Mouse (Mus musculus) skeletal muscle tissue, adult 2 months (tissue): ENCODE data around the gene Jmjd7.

Experiments used
- DNase-seq: peaks from one replicate; pipeline ENCODE4 v3.0.0-alpha.2; 2012; ENCODE audit warnings: low read depth, low spot score

The Jmjd7 gene

DNA sequence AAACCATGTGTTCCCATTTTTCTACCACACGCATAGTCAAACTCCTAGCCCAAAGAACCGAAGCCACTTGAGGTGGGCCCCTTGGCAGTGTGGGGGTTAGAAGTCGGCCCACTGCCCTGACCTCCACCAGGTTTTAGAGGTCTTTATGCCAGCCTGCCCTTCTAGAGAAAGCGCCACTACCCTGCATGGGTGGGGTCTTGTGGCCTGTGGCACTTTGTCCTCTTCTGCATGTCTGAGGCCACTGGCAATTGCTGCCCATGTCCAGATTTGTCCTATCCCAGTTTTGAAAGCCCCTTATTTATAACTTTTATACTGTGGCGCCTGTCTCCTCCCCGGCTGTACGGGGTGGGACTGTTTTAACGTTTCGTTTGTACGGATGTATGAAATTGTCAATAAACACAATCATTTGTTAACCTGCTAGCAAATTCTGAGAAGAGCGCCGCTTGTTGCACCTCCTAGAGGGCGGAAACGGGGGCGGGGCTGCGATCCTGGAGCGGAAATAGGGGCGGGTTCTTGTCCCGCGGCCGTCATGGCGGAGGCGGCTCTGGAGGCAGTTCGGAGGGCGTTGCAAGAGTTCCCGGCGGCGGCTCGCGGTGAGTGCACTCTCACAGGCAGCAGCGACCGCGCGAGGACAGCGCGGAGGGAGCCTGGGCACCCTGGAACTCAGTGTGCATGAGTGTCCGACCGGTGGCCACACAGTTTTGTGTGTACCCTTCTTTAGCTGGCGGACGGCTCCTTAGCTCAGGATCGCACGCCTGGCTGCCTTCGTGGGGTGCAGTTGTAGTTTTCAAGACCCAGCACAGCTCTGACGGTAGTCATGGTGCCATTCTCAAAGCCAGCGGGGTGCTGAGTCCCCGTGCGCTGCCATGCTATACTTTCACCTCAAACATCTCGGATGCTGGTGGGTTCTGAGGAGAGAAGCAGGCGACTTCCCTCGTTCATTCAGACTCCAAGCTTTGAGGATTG lies at the start of gene Jmjd7, which contains the start of gene Gm28042:
Gene Jmjd7 (plus strand): TSS at position 500 of the 966 bp plus-strand sequence.
Gene Gm28042 (plus strand): TSS at position 510 of the 966 bp plus-strand sequence.
- DNase-seq = peak; percentile 78

- DNase-seq = no peak
These were observed 46.8 kb upstream of the Jmjd7 start for GRCm38 (mm10) chr2:119980343-119980986.

DNA sequence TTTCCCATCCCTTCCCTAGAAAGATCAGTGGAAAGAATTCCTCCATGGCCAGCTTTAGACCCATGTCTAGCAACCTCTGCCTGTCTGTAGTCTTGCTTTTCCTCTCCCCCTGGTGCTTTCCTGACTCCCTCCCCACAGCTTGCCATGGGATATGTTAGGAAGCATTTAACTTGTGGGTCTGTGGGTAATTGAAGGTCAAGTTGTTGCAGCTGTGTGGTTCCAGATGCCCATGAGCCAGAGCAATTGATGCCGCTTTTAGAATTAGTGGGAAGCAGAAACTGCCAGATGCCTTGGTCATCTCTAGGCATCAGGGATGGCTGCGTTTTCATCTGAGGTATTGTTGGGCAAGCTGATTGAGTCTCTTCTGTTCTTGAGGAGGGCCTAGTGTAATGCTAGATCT lies 45.7 kb upstream of the Jmjd7 start:
- no peak for DNase-seq

DNA sequence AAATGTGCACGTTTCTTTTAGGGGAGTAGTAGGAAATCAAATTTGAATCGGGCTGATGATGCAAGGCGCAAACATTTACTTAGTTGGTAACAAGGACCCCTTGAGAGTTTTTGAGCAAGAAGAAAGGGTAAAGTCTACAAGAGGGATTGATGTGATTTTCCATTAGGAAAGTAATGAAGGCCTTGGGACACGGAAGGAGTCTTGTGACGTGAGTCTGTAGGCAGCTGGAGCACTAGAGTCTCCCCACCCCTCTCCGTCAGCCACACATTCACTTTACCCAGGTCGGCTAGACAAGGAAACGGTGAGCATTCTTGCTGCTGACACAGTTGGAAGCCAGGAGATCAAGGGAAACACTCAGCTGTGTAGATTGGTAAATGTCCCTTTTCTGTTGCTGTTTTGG lies 41.4 kb upstream of the Jmjd7 start:
- no peak for DNase-seq

- no peak for DNase-seq
These were observed 40.9 kb upstream of the Jmjd7 start for GRCm38 (mm10) chr2:119986369-119986768.

DNA sequence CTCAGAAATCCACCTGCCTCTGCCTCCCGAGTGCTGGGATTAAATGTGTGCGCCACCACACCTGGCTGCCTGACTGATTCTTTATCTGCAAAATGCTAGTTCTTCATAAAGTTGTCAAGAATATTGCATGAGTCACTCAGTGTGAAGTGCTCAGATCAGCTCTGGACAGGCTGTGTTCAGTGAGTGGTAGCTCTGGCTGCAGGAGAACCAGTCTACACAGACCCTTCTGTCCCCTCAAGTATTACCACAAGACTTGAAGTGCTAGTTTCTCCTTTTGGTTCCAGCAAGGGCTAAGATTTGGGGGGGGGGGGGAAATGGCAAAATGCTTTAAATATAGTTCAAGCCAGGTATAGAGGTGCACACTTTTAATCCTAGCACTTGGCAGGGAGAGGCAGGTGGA lies 39.8 kb upstream of the Jmjd7 start:
- DNase-seq = no peak

- no peak for DNase-seq
These were observed 38.3 kb upstream of the Jmjd7 start for GRCm38 (mm10) chr2:119988952-119989351.

- DNase-seq = no peak
These were observed 36.4 kb upstream of the Jmjd7 start for GRCm38 (mm10) chr2:119990881-119991280.

DNA sequence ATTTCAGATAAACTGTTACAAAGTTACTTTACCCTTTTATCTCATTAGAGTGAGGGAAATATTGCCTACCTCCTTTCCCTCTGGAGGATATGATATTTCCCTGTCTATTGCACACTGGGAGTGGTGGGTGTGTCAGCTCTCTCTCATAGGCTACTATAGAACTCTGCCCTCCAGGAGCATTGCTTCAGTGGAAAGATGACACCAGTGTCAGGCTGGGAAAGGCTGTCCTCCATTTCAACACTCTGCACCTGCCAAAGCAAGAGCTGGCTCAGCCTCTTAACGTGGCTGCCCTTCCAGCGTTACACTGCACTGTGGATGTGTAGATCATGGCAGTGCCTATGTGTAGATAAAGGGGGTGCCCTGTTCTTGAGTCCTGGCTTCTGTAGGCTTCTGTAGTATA lies 34.9 kb upstream of the Jmjd7 start:
- peak; percentile 73 for DNase-seq

DNA sequence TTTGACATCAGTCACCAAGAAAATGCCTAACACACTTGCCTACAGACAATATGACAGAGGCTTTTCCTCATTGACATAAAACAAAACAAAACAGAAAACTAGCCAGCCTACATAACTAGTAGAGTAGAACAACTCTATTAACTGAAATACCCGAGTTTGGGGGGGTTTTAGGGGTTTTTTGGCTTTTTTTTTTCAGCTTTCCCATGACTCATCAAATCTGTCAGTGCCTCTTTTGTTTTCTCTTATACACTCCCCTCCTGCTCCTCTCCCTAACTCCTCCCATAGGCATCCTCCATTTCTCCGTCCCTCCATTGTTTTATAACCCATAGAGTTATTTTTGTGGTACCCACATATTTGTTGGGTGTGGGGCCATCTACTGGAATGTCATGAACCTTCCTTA lies 33.8 kb upstream of the Jmjd7 start:
- DNase-seq = no peak

DNA sequence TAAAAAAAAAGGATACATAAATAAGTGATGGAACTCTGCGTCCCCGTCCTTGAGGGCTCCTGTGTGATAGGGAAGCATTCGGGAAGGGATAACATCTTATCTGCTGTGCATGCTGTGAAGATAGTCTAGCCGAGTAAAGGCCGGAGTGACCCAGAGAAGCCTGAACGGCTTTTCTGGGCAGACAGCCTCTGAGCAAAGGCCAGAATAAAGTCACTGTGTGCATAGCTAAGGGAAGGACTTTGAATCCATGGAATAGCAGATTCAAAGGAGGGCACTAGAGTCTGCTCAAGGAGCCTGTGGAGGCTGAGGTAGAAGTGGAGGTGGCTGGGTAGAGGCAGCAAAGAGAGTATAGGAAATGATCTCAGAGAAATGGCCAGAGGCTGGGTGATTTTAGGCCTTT lies 32.4 kb upstream of the Jmjd7 start:
- no peak for DNase-seq

DNA sequence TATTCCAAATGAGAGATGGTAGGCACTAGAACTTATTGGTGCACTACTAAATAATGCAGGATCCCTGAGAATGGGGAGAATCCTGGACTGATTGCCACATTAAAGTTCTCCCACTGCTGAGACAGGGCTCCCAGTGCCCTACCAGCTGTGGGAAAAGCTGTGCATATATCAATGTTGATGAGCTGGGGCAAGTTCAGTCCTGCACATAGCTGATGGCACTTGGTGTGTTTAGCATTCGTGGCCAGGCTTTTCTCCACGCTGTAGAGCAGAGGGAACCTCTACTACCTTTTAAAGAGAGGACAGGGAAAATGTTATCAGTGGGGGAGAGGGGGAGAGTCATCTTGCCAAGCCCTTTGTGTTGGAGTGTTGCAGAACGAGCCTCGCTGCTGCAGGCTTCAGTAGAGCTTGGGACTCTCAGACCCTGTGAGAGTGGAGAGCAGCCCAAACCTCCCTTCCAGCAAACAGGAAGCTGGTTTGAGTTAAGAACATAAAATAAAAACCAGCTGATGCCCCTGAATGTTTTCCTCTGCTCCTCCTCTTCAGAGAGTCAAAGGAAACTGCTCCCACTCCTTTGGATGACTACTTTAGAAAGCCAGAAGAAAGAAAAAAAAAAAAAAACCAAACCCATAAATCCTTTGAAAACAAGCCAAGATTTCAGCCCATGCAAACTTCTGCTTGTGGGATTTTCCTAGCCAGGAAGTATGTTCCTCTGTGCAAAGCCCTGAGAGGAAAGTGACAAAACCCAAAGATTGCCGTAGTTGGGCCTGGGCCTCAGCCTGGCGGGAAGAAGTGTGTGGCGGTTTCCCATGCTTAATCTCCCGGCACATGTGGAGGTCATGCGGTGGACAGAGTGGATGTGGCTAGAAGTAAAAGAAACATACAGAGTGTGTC lies 31.6 kb upstream of the Jmjd7 start:
- peak; percentile 37 for DNase-seq

- DNase-seq = no peak
These were observed 29.9 kb upstream of the Jmjd7 start for GRCm38 (mm10) chr2:119997354-119997753.

DNA sequence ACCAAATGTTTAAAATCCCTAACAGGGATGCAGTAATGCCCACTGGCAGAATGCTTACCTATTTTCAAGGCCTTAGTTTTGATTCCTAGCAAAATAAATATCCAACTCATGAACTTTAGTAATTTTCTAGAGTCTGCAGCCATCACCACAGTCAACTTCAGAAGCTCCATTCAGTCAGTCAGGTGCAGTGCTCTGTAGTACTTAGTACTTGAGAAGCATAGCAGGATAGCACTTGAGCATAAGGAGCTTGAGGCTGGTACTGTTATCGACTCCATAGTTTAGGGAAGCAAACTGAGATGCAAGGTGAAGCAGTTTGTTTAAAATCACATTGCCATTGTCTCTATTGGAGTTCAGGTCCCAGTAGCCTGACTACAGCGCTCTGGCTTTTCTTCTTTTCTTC lies 27.6 kb upstream of the Jmjd7 start:
- DNase-seq = no peak

DNA sequence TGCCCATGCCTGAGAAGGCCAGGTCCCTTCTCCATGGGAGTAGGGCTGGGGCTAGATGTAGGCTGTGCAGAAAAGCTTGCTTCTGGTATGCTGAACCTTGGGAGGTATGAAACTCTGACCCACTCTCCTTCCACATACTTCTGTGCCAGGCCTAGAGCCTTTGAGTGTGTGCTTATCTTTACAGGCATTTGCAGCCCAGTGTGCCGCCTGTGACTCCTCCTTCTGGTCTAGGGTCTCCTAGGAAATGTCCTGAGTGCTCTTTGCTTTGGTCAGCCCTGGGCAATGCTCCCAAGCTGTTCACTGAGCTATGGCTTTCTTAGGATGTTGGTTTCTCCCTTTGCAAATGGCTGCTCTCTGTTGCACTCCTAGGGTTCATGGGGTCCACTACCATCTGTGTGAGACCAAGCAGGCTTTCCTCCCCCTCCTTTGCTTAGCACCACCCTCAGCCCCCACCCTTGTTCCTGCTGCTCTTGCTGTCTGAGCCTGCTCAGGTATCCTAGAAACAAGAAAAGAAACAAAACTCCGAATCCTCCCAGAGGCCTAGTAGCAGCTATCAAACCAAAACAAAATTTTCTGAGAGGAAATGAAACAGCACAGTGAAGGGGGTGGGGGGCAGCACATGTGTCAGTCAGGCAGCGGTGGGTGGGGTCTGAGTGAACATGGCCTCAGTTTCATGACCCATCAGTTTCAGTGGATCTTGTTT lies 26.2 kb upstream of the Jmjd7 start:
- no peak for DNase-seq

DNA sequence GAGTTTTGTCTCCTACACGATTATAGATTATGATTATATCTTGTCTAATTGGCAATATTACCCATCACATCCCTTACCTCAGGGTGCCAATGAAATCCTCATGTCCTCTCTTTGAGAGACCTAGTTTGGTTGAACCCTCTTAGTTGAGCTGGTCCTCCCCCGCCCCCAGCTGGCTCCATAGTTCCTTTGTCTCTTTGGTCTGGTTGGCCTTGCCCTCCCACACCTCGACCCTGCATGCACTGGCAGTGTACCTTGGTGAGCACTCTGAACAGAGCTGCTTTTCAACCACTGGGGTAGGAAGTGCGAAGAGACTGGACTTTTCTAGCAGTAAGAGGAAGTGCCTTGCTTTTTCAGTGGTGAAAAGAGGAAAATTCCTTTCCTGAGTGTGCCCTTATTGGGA lies 25.3 kb upstream of the Jmjd7 start:
- DNase-seq = no peak

- no peak for DNase-seq
These were observed 23.3 kb upstream of the Jmjd7 start for GRCm38 (mm10) chr2:120003970-120004369.

GRCm38 (mm10) chr2:120006696-120007095 lies 20.6 kb upstream of the Jmjd7 start:
- no peak for DNase-seq

DNA sequence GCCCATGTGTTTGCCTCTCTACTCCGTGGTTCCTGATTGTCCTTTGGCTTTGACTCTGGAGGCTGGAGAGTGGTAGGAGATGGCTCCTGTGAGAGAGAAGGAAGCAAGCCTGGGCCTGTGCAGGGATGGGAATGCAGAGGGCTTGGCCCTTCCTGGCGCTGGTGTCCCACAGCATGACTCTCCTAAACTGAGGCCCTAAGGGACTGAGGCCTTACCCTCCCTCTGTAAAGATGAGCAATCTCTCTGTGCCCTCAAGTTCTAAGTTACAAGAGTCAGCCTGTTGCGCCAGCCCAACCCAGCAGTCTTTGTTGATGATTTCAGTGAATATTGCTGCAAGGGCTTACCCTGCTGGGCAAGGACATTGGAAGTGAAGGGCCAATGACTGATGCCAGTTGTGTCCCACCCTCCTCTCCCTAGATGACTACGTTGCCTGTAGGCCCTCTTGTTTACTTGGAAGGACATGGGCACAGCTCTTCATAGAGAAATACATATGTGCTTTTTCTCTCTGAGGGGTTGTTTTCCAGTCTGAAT lies 19.5 kb upstream of the Jmjd7 start:
- no peak for DNase-seq

GRCm38 (mm10) chr2:120008672-120009071 lies 18.6 kb upstream of the Jmjd7 start:
- DNase-seq = no peak
